ENCODE assay signal across 8 mouse cellular contexts in the genomic region with DNA sequence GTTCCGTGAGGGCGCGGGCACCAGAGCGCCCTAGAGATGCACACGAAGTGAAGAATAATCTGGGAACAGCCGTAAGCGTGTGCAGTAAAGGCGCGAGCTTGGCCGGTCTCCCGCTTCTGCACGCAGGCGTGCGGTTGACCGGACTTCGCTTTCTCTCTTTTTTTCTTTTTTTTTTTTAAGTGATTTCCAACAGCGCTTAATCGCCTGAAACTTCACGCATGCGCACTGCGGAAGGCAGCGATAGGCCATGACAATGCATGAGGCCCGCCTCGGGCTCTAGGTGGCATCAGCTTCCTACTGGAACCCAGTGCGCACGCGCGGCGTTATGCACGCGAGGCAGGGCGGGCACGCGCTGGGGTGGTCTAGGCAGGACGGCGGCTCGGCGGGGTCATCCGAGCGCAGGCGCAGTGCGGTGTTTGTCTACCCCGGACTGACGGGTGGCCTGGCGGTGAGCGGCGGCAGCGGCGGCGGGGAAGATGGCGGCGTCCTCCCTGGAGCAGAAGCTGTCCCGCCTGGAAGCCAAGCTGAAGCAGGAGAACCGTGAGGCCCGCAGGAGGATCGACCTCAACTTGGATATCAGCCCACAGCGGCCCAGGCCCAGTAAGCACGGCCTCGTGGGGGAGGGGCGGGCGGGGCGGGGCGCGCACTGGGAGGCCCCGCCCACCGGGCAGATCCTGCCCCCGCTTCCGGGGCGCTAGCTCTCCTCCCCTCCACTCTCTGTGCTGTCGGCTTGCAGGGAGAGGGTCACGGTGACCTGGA. TPM values are rescaled to one million over a fixed set of nuclear protein-coding genes. Genes with fewer than 3 reads are reported as not detected.
DNase-seq lines count a peak whose midpoint lies in the region; ATAC-seq lines count a peak whose summit lies in the region.

A gene (plus strand): TSS at position 307 of the 759 bp plus-strand sequence.
A gene (plus strand): TSS at position 432 of the 759 bp plus-strand sequence.

- peak; percentile 95 for ATAC-seq in hindbrain, embryonic 16.5 days

- H3K27ac ChIP-seq in hindbrain, embryonic 16.5 days (ENCODE audit: low read depth, low read length), result peak within 1 kb of the TSS; percentile 92
- H3K27ac ChIP-seq in macrophage, result peak within 1 kb of the TSS; percentile 87

- peaks cover 41% of the 10 kb centered on the region for H3K79me2 ChIP-seq in macrophage (ENCODE audit: inconsistent target)

- under 1% methylated on average over 56 of the region's 71 CpGs for WGBS in hindbrain, embryonic 16.5 days
- WGBS in macrophage (ENCODE audit: missing documents), result 1% methylated on average over 67 of the region's 71 CpGs

- no peaks in the 10 kb centered on the region for H3K9me3 ChIP-seq in hindbrain, embryonic 16.5 days (ENCODE audit: control insufficient read depth, low read length)

- peak; percentile 100 for DNase-seq in T-cell, adult 2 months (ENCODE audit: low spot score)
- peak; percentile 100 for DNase-seq in cerebellum, postnatal 36 days
- DNase-seq in frontal cortex, postnatal 36 days (ENCODE audit: low spot score in 2 of 2), result peak; percentile 100
- DNase-seq in left cerebral cortex, adult 18-20 months (ENCODE audit: low spot score in 2 of 2), result peak; percentile 100
- DNase-seq in right cerebral cortex, adult 18-20 months, result peak; percentile 100
- DNase-seq in urinary bladder, postnatal 10 days (ENCODE audit: low spot score), result peak; percentile 100

- H3K27me3 ChIP-seq in hindbrain, embryonic 16.5 days (replicated peaks; ENCODE audit: control insufficient read depth, insufficient read depth, low read length), result no peaks in the 10 kb centered on the region

- peak within 1 kb of the TSS; percentile 84 for H3K9ac ChIP-seq in hindbrain, embryonic 16.5 days (ENCODE audit: low read depth, low read length)

- peaks cover 26% of the 10 kb centered on the region for H3K4me1 ChIP-seq in hindbrain, embryonic 16.5 days (ENCODE audit: control insufficient read depth, insufficient read depth, low read depth, low read length)

- H3K4me2 ChIP-seq in hindbrain, embryonic 16.5 days (ENCODE audit: low read length), result peak within 1 kb of the TSS; percentile 95

- H3K36me3 ChIP-seq in hindbrain, embryonic 16.5 days (ENCODE audit: control insufficient read depth, insufficient read depth, low read length), result peaks cover 4% of the 10 kb centered on the region
- H3K36me3 ChIP-seq in macrophage (ENCODE audit: inconsistent target), result peaks cover 13% of the 10 kb centered on the region

- peak within 1 kb of the TSS; percentile 86 for H3K4me3 ChIP-seq in hindbrain, embryonic 16.5 days (ENCODE audit: low read length)
- H3K4me3 ChIP-seq in macrophage (ENCODE audit: inconsistent target), result peak within 1 kb of the TSS; percentile 92

RNA-seq across cellular contexts. Expression of the first gene that starts in this region (rescaled TPM):
- 24.8 and 28.5 TPM in 2 replicates for polyA plus RNA-seq in hindbrain, embryonic 16.5 days (2015; fragmentation: Nextera tagmentation; extraction: Ambion mirVana)
- total RNA-seq in left cerebral cortex, adult 18-20 months (2021), result 100 to 1,000 TPM in 1 of 2 experiments, 10 to 100 TPM in 1; 92.3 to 108 TPM
- total RNA-seq in macrophage (2018; cell fraction: chromatin; rRNA removed), result 10 to 100 TPM; 33.7 to 90.8 (median 64.5) TPM
- 10 to 100 TPM; 16.6 to 38.3 (median 30.3) TPM for total RNA-seq in macrophage (2018; cell fraction: cytosol; rRNA removed)
- 10 to 100 TPM; 35.1 to 83.5 (median 54.9) TPM for total RNA-seq in macrophage (2018; cell fraction: nucleus; rRNA removed)
- 21.7 to 28.2 TPM (median 26.9 TPM) in 3 replicates for polyA plus RNA-seq in macrophage (2018)

RNA-seq across cellular contexts. Expression of the second gene that starts in this region (rescaled TPM):
- 0.59 and 0.71 TPM in 2 replicates for polyA plus RNA-seq in hindbrain, embryonic 16.5 days (2015; fragmentation: Nextera tagmentation; extraction: Ambion mirVana)
- not detected for total RNA-seq in left cerebral cortex, adult 18-20 months (2021)
- 1 to 10 TPM in 18 of 26 experiments, under 1 TPM in 3, not detected in 5; 0.69 to 4.8 (median 2.3) TPM for total RNA-seq in macrophage (2018; cell fraction: chromatin; rRNA removed)
- under 1 TPM in 8 of 26 experiments, not detected in 18; 0.05 to 0.40 (median 0.15) TPM for total RNA-seq in macrophage (2018; cell fraction: cytosol; rRNA removed)
- total RNA-seq in macrophage (2018; cell fraction: nucleus; rRNA removed), result 1 to 10 TPM in 9 of 26 experiments, under 1 TPM in 8, not detected in 9; 0.26 to 2.6 (median 1.3) TPM
- 0.10 to 0.22 TPM in 2 of 3 replicates, not detected in the other for polyA plus RNA-seq in macrophage (2018)

Comparison
In these comparisons a context has a peak if more than half of its experiments do, and no peak if none do; other contexts are left out.
1. Peak in every context shown above with its lines: DNase-seq, ATAC-seq, H3K4me3 ChIP-seq and H3K27ac ChIP-seq.